Mouse (Mus musculus) embryonic facial prominence, embryonic 11.5 days (tissue): ENCODE measurements around the gene Ccdc171. TPM values are rescaled to one million over a fixed set of nuclear protein-coding genes. Genes with fewer than 3 reads are reported as not detected.
"Not testable (repeated sequence)": the region's sequence is repeated elsewhere in the genome, so short reads cannot be mapped to it uniquely, and the experiment has no call there.

Experiments used
- ATAC-seq: fragments of 200-750 bp; cut with Nextera tagmentation; replicated peaks from 2 replicates; pipeline ENCODE4 v1.8.0; 2017; ENCODE audit warnings: low read depth; ENCODE audit not compliant: insufficient number of reproducible peaks, low FRiP score, low TSS enrichment
- DNase-seq: peaks from one replicate; pipeline ENCODE4 v3.0.0-alpha.2; 2015; ENCODE audit warnings: low spot score
- H3K27ac ChIP-seq: fragments of 300-500 bp; sonication (generic); replicated peaks from 2 replicates; pipeline ENCODE4 v1.5.1; 2014; ENCODE audit warnings: mild to moderate bottlenecking, low read depth, low read length, control low read depth
- H3K27me3 ChIP-seq: fragments of 300-500 bp; sonication (generic); 2 replicates; pipeline ENCODE4 v1.6.1; 2014; ENCODE audit warnings: mild to moderate bottlenecking, low read length, moderate library complexity, mixed read lengths; ENCODE audit not compliant: control insufficient read depth, insufficient read depth
- H3K36me3 ChIP-seq: fragments of 300-500 bp; sonication (generic); replicated peaks from 2 replicates; pipeline ENCODE4 v1.6.1; 2014; ENCODE audit warnings: low read depth, mild to moderate bottlenecking, low read length, moderate library complexity, mixed read lengths; ENCODE audit not compliant: control insufficient read depth, insufficient read depth
- H3K4me1 ChIP-seq: fragments of 300-500 bp; sonication (generic); 2 replicates; pipeline ENCODE4 v1.6.1; 2014; ENCODE audit warnings: low read length, mixed read lengths; ENCODE audit not compliant: control insufficient read depth, insufficient read depth
- H3K4me2 ChIP-seq: fragments of 300-500 bp; sonication (generic); 2 replicates; pipeline ENCODE4 v1.6.1; 2014; ENCODE audit warnings: low read depth, mild to moderate bottlenecking, control low read depth, low read length, moderate library complexity
- H3K4me3 ChIP-seq: fragments of 300-500 bp; sonication (generic); 2 replicates; pipeline ENCODE4 v1.5.1; 2014; ENCODE audit warnings: low read depth, low read length, control low read depth
- H3K9ac ChIP-seq: fragments of 300-500 bp; sonication (generic); replicated peaks from 2 replicates; pipeline ENCODE4 v1.6.1; 2014; ENCODE audit warnings: mild to moderate bottlenecking, control low read depth, low read length
- H3K9me3 ChIP-seq: fragments of 300-500 bp; sonication (generic); replicated peaks from 2 replicates; pipeline ENCODE4 v1.6.1; 2016; ENCODE audit warnings: mild to moderate bottlenecking, low read length, inconsistent platforms, mixed read lengths; ENCODE audit not compliant: control insufficient read depth
- WGBS: fragments of 180-500 bp; shearing (Covaris S2); extraction: QIAGEN DNeasy Blood & Tissue Kit; methylation state at CpG from one replicate; pipeline ENCODE4 v1.1.7; 2014; 5-methylcytosine and 5-hydroxymethylcytosine counted together
- polyA plus RNA-seq: library from polyadenylated mRNA; unstranded; fragments of >200 nt; fragmentation: Nextera tagmentation; extraction: Ambion mirVana; gene quantifications from 2 replicates; pipeline ENCODE4 v1.2.1, GENCODE M21; 2014

Ccdc171 gene
- polyA plus RNA-seq, 1 experiment from 2014 or later: 5.7 TPM

DNA sequence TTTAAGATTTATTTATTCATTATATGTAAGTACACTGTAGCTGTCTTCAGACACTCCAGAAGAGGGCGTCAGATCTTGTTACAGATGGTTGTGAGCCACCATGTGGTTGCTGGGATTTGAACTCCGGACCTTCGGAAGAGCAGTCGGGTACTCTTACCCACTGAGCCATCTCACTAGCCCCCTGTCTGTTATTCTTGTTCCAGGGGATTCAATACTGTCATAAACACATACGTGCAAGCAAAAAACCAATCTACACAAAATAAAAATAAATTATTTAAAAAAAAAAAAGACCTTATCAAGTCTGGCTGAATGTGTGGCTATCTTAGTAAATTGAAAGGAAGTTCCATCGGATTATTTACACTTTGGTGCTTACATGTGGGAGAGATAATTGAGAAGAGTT lies 9.2 kb upstream of the Ccdc171 start:
- H3K4me1 ChIP-seq, H3K27ac ChIP-seq, H3K4me2 ChIP-seq, DNase-seq, H3K36me3 ChIP-seq, H3K9me3 ChIP-seq, ATAC-seq, H3K4me3 ChIP-seq, H3K27me3 ChIP-seq, H3K9ac ChIP-seq: not testable (repeated sequence)
- 89% methylated on average over 5 of the region's 6 CpGs for WGBS

DNA sequence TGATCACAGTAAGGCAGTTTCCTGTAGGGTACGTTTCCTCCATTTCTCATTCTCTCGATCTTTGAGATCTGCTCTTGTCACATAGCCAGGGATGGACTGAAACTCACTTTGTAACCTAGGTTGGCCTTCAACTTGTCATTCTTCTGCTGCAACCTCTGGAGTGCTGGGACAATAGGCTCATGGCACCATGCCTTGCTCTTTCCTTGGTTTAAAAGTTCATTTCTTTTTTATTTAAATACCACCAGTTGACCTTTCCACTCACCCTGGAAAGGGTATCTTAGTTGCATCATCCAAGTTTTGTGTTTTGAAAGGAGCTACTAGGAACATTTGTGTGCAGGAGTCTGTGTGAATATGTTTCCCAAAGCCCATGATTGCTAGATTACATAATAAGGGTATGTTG lies 6.2 kb upstream of the Ccdc171 start:
- Histone ChIP-seq H3K4me2 (no peak overlapping the region), H3K9ac (no peak overlapping the region), H3K9me3 (no peaks in the 10 kb centered on the region), H3K4me3 (no peak overlapping the region), H3K36me3 (no peaks in the 10 kb centered on the region), H3K27me3 (no peaks in the 10 kb centered on the region), H3K4me1 (no peaks in the 10 kb centered on the region), H3K27ac (no peak overlapping the region)
- DNase-seq: no peak
- WGBS: 80% methylated on average over 2 of the region's 2 CpGs
- ATAC-seq: no peak

DNA sequence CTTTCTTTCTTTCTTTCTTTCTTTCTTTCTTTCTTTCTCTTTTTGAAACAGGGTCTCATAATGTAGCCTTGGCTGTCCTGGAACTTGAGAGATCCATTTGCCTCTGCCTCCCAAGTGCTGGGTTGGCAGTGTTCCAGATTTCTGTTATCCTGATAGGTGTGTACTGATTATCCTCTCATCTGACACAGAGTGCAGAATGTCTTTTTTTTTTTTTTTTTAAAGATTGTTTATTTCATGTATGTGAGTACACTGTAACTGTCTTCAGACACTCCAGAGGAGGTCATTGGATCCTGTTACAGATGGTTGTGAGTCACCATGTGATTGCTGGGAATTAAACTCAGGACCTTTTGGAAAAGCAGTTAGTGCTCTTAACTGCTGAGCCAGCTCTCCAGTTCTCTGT lies 5.5 kb upstream of the Ccdc171 start:
- Histone ChIP-seq H3K4me1 (no peaks in the 10 kb centered on the region), H3K4me3 (no peak overlapping the region), H3K9me3 (no peaks in the 10 kb centered on the region), H3K27ac (no peak overlapping the region), H3K36me3 (no peaks in the 10 kb centered on the region), H3K4me2 (no peak overlapping the region), H3K27me3 (no peaks in the 10 kb centered on the region), H3K9ac (no peak overlapping the region)
- DNase-seq (no peak), ATAC-seq (no peak)

DNA sequence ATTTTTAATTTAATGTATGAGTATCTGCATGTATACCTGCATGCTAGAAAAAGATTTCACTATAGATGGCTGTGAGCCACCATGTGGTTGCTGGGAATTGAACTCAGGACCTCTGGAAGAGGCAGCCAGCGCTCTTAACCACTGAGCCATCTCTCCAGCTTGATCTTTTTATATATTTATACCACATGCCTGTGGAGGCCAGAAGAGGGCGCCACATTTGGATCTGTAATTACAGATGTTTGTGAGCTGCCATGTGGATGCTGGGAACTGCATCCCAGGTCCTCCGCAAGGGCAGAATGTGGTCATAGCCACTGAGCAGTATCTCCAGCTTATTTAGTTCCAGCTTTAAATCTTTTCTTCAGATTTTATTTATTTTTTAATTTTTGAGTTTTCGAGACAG lies 5.0 kb upstream of the Ccdc171 start:
- Histone ChIP-seq H3K4me1 (no peaks in the 10 kb centered on the region), H3K27ac (no peak overlapping the region), H3K36me3 (no peaks in the 10 kb centered on the region), H3K9ac (no peak overlapping the region), H3K4me3 (no peak overlapping the region), H3K4me2 (no peak overlapping the region), H3K27me3 (no peaks in the 10 kb centered on the region), H3K9me3 (no peaks in the 10 kb centered on the region)
- DNase-seq: no peak
- 81% methylated on average over 4 of the region's 4 CpGs for WGBS
- ATAC-seq: no peak

DNA sequence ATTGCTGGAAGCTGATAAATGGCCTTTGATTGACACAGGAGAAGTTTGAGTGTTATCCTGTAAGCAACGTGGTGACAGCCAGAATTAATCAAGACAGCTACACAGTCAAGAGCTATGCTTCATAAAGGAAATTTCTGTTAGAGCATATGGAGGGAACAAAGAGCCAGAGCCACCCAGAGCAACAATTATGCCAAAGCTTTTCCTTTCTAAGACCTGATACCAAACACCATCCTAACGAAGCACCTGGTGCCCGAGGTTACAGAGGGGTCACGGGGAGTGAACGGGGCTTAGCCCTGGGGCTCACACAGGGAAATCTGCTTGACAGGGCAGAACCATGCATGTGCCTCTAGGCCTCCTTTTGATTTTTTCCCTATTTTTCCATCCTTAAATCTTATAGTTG lies 3.3 kb upstream of the Ccdc171 start:
- H3K4me2 ChIP-seq: no peak overlapping the region
- no peaks in the 10 kb centered on the region for H3K27me3 ChIP-seq
- H3K36me3 ChIP-seq: no peaks in the 10 kb centered on the region
- no peaks in the 10 kb centered on the region for H3K4me1 ChIP-seq
- 45% methylated on average over 5 of the region's 5 CpGs for WGBS
- ATAC-seq: no peak
- no peaks in the 10 kb centered on the region for H3K9me3 ChIP-seq
- H3K4me3 ChIP-seq: no peak overlapping the region
- no peak overlapping the region for H3K9ac ChIP-seq
- H3K27ac ChIP-seq: no peak overlapping the region
- DNase-seq: peak; percentile 35

DNA sequence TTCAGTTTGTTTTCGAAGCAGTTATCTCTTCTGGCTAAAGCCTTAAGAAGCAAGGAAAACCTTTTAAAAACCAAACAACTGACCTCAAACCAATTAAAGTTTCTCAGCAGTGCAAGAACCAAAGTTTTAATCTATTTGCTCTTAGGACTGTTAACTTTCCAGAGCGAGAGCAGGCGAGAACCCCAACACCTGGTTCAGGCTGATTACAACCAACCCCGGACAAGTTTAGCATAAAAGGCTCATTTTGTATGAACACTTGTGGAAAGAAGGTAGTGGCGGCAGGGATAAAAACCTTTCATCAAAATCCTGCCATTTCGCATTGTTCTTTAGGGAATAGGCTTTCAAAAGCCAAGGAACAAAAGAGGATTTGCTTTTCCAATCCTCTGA lies 896 bp upstream of the Ccdc171 start:
- Histone ChIP-seq H3K27ac (peak overlapping the region; percentile 92), H3K4me2 (peak overlapping the region; percentile 48), H3K4me1 (no peaks in the 10 kb centered on the region), H3K4me3 (peak overlapping the region; percentile 69), H3K27me3 (no peaks in the 10 kb centered on the region), H3K9me3 (no peaks in the 10 kb centered on the region), H3K36me3 (no peaks in the 10 kb centered on the region), H3K9ac (peak overlapping the region; percentile 80)
- ATAC-seq (no peak), DNase-seq (no peak)
- WGBS: 8% methylated on average over 6 of the region's 6 CpGs

DNA sequence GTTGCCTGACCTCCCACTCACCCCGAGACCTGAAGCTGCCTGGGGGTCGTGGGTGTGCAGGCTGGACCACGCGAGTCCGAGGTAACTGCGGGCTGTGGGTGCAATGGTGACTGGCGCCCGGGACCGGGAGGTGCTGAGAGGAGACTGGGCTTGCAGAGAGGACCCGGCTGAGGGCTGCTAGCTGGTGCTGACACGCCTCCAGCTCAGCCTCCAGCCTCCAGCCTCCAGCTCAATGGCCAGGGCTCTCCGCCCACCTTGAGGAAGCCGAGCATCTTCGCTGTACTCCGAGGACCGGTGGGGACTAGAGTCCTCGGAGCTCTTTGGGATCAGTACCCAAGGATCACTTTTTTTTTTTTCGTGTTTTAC lies 328 bp downstream of the Ccdc171 start:
- peak overlapping the region; percentile 72 for H3K27ac ChIP-seq
- peak; percentile 62 for DNase-seq
- peak overlapping the region; percentile 77 for H3K4me2 ChIP-seq
- H3K4me1 ChIP-seq: no peaks in the 10 kb centered on the region
- H3K9me3 ChIP-seq: no peaks in the 10 kb centered on the region
- no peaks in the 10 kb centered on the region for H3K27me3 ChIP-seq
- H3K36me3 ChIP-seq: no peaks in the 10 kb centered on the region
- H3K9ac ChIP-seq: peak overlapping the region; percentile 71
- peak overlapping the region; percentile 69 for H3K4me3 ChIP-seq
- peak; percentile 74 for ATAC-seq
- 0% methylated on average over 18 of the region's 18 CpGs for WGBS

DNA sequence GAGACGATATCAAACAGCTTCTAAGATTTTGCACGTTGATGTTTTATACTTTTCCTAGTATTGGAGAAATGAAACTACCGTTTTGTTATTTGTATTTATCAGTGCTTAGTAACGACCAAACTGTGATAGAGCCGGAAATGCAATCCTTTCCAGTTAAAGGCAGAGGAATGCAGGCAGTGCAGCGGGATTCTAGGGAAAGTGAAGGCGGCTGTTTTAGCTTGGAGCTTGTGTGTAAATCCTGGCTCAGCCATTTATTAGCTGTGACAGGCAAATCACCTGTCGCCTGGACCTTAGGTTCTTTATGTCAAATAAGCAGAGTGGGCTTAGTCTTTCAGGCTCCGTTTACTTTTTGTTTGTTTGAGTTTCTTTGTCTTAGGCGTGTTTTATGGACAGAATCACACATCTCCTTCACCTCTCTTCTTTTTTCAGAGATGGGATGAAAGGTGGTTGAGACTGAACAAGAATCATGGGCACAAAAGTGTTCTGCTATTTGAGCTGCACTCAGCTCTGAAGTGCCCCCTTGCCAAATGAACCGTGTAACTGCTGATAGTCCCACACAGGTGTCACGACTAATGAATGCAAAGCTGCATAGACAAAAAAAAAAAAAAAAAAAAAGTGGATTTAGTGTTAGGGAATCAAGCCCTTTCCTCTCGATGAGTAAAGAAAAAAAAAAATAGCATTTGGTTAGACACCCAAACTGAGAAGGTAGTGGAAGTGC lies 1.1 kb downstream of the Ccdc171 start:
- no peak overlapping the region for H3K27ac ChIP-seq
- H3K4me1 ChIP-seq: no peaks in the 10 kb centered on the region
- peak overlapping the region; percentile 77 for H3K4me2 ChIP-seq
- no peaks in the 10 kb centered on the region for H3K27me3 ChIP-seq
- H3K9ac ChIP-seq: no peak overlapping the region
- no peaks in the 10 kb centered on the region for H3K9me3 ChIP-seq
- ATAC-seq (no peak), DNase-seq (peak; percentile 57)
- H3K36me3 ChIP-seq: no peaks in the 10 kb centered on the region
- 7% methylated on average over 13 of the region's 13 CpGs for WGBS
- peak overlapping the region; percentile 69; the same call in 1 of the 2 replicates for H3K4me3 ChIP-seq
